Mouse (Mus musculus): Measurements from ENCODE around the gene Birc2.

DNA sequence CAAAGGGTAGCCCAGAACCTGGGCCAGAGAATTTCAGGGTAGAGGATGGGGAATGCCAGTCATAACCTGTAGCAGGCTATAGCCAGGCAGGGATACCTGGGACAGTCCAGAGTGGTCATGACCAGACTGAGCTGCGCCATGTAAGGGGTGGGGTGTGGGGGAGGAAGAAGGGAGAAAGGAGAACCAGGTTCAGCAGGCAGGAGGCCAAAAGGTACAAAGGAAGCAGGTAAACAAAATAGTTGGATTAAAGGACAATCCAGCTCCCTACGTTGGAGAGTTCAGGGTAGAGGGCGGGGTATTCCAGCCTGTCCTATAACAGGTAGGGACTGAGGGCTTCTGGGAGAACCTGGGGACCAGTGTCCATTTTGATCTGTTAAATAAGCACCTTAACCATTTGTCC lies 38.3 kb downstream of the Birc2 start:
- TF ChIP-seq CTCF (IDR thresholded peaks at IDR 0.05; ENCODE audit: insufficient read depth, low read length), result no peak
- no peak for TF ChIP-seq POLR2A (IDR thresholded peaks at IDR 0.05; ENCODE audit: borderline replicate concordance, extremely low read depth, low read depth, low read length)

All from lung, adult 2 months (tissue).